Mouse (Mus musculus): ENCODE results near the gene Proca1. TPM values are rescaled to one million over a fixed set of nuclear protein-coding genes. Genes with fewer than 3 reads are reported as not detected.

Gene Proca1
- 1 to 10 TPM in 2 of 4 experiments, under 1 TPM in 2; 0.62 to 1.6 (median 0.98) TPM for total RNA-seq (2022)

- DNase-seq (ENCODE audit: low spot score) = no peak
Measured at GRCm38 (mm10) chr11:78193113-78193512, at the start of gene Proca1. TSS of gene Proca1 (plus strand) at chr11:78193392.

GRCm38 (mm10) chr11:78143520-78143919, 49.7 kb upstream of the Proca1 start:
- DNase-seq (ENCODE audit: low spot score) = no peak

DNA sequence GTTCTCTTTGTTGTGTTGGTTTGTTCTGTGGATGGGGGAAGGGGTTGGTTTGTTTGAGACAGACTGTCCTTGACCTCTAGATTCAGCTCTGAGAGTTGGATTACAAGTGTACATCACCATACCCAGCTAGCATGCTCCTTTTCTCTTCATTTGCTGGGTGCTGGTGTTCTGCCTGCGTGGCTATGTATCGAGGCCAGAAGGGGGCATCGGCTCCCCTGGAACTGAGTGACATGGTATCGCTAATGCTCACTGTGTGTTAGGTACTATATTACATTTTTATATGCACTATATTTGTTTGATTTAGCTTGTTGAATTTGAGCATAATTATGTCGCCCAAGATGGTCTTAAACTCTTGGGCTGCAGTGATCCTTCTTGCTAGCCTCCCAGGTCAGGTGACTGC, 47.0 kb upstream of the Proca1 start:
- no peak for DNase-seq (ENCODE audit: low spot score)

DNA sequence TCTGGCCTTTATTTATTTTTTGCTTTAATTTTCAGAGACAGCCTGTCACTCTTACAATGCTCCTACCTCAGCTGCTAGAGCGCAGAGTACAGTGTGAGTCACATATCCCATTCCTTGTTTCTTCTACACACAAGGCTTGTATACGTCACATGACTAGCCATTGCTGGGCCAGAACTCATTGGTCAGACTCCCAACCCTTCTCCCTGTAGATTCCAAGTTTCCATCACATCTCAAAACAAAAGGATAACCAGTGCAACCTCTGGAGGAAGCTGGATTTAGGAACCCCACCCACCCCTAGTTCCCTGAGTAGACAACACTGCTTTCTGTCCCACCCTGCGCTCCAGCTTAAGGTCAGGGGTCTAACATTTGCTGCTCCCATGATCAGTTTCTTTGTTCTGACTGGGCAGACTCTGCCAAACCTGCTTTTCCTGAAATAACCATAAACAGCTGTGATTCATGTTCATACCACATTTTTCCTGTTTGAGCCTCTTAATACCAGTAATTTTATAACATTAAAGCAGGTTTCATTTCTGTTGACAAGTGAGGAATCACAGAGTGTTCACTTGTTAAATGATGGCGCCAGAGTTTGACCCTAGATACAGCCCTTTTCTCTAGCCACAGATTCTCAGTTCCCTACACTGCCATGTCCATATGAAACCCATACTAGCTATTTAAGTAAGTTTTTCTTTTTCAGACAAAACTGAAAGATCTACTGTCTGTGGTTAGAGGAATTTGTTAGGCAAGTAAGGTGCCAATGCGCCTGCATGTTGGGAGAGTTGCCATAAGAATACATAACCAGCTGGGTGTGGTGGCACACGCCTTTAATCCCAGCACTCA, 46.3 kb upstream of the Proca1 start:
- DNase-seq (ENCODE audit: low spot score) = no peak

DNA sequence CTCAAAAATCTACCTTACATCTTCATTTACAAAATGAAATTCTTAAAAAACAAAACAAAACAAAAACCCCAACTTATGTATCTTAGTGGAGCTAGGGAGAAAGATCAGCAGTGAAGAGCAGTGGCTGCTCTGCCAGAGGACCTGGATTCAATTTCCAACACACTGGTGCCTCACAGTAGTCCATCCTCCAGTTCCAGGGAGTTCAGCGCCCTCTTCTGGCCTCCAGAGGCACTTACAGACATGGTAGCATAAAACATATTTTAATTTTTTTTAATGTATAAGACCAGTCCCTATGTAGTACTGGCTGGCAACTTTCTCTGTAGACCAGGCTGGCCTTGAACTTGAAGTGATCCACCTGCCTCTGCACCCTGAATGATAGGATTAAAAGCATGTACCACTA, 42.0 kb upstream of the Proca1 start:
- DNase-seq (ENCODE audit: low spot score) = no peak

DNA sequence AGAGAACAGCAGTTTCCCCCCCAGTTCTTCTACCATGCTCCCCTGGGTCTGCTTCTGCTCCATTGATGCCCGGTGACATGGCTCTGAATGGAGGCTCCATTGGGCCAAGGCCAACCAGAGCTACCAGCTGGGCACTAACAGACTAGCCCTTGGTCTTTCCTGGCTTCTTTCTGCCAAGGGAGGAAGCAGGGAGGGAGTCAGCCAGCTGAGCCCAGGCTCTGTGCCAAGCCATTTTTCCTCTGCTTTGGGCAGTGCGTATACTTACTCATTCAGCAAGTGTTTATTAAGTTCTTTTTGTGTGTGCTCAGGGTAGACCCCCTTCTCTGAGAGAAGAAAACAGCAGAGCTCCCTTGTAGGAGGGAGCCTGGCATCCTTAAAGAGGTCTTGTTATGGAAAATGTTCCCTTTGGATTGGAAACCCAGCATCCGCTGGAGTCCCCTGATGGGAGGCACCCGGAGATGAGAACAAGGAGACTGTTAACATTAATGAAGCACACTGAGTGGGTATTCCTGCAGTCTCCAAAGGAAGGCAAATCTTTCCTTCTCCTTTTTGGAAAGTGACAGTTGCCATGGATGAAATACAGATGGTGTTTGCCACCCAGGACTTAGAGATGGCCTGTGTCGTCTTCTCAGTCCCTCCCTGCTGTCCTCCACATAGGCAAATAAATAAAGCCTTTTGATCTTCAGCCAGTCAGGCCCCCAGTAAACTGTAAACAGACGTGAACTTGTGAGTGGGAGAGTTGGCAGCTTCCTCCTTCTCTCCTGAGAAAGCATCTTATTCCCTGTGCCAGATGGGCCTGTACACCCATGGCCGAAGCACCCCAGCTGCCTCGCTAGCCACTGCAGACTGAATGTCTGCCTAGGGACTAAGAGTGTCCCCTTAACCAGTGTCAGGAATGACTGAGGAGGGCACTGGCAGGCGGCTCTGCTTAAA, 40.6 kb upstream of the Proca1 start:
- DNase-seq (ENCODE audit: low spot score) = peak; percentile 67

GRCm38 (mm10) chr11:78153778-78154177, 39.4 kb upstream of the Proca1 start:
- no peak for DNase-seq (ENCODE audit: low spot score)

DNA sequence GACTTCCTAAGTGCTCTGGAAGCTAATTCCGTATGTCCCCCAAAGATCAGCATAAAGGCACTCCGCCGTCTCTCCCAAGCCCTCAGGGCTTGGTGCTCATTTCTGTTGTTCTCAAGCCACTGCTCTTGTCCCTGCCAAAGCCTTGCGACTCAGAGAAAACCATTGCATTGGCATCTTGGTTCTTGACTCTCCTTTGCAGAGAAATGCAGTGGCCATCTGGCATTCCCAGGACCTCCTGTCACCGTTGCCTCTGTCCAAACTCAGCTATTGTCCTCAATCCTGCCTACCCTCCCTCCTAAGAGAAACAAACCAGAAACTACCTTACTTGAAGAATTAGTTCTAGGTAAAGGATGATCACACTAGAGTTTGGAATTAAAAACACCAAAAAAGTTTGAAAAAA, 37.5 kb upstream of the Proca1 start:
- DNase-seq (ENCODE audit: low spot score) = no peak

GRCm38 (mm10) chr11:78156156-78156699, 37.0 kb upstream of the Proca1 start:
- DNase-seq (ENCODE audit: low spot score) = no peak

DNA sequence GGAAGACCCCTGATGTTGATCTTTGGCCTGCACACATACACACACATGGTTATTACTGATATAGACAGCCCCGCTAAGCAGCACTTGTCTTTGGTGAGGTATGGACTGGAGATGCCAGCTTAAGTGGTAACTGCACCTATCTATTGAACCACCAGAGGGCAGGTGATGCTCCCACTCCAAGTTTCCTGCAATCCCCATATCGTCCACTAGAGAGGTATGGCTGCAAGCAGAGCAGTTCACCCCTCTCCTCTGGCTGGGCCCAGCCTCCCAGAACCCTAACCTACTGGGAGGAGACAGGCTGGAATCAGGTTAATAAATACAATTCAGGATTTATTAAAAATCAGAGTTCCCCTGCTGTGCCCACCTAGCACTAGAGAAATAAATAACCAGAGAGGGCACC, 34.1 kb upstream of the Proca1 start:
- DNase-seq (ENCODE audit: low spot score) = peak; percentile 82

GRCm38 (mm10) chr11:78159557-78159956, 33.6 kb upstream of the Proca1 start:
- no peak for DNase-seq (ENCODE audit: low spot score)

- DNase-seq (ENCODE audit: low spot score) = no peak
Measured at GRCm38 (mm10) chr11:78160171-78160570, 33.0 kb upstream of the Proca1 start.

- DNase-seq (ENCODE audit: low spot score) = no peak
Measured at GRCm38 (mm10) chr11:78160675-78161074, 32.5 kb upstream of the Proca1 start.

DNA sequence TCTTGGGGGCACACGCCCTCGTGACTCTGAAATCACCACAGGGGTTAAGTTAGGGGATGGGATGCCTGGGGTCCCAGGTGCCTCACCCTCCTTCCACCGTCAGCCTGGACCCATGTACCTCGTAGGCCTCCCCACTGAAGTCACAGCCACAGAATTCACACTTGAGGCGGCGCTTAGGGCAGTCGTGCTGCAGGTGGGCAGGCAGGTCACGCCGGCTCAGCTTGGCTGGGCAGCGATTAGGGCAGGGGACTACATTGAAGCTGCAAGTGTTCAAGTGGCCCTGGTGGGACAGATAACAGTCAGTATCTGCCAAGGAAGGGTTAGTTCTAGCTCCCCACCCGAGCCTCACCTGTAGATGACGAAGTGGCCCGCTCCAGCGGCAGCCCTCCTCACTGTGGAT, 32.0 kb upstream of the Proca1 start:
- DNase-seq (ENCODE audit: low spot score) = no peak

- no peak for DNase-seq (ENCODE audit: low spot score)
Measured at GRCm38 (mm10) chr11:78161968-78162367, 31.2 kb upstream of the Proca1 start.

- DNase-seq (ENCODE audit: low spot score) = no peak
Measured at GRCm38 (mm10) chr11:78162504-78162903, 30.7 kb upstream of the Proca1 start.

DNA sequence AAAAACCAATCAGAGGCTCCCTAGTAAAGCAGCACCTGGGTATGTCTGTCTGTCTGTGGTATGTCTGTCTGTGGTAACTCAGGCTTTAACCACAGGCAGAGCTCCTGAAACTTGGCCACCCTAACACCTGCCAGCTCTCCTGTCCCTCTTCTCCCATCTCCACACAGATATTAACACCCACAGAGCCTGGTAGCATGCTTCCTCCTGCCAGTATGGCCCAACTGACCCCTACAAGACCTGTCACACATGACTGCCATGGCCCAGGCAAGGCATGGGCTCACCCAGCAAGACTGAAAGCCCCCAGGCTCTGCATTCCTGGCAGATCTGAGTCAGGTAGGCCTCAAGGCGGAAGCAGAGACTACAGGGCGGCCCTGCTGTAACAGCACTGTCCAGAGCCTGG, 30.1 kb upstream of the Proca1 start:
- DNase-seq (ENCODE audit: low spot score) = no peak

GRCm38 (mm10) chr11:78163681-78164603, 29.2 kb upstream of the Proca1 start:
- DNase-seq (ENCODE audit: low spot score) = peak; percentile 46

DNA sequence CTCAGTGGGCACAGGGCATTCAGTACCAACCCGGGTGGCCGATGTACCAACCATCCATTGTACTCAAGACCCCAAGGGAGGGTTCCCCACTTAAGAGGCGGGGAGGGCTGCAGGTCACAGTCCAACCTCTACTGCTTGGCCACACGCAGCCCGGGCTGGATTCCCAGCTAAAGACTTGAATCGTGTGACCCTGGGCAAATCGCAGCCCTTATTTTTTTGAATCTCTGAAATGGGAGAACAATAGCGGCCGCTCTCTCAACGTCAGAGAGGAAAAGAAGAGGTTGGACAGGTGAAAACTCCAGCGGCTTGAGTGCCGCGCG, 28.6 kb upstream of the Proca1 start:
- no peak for DNase-seq (ENCODE audit: low spot score)

DNA sequence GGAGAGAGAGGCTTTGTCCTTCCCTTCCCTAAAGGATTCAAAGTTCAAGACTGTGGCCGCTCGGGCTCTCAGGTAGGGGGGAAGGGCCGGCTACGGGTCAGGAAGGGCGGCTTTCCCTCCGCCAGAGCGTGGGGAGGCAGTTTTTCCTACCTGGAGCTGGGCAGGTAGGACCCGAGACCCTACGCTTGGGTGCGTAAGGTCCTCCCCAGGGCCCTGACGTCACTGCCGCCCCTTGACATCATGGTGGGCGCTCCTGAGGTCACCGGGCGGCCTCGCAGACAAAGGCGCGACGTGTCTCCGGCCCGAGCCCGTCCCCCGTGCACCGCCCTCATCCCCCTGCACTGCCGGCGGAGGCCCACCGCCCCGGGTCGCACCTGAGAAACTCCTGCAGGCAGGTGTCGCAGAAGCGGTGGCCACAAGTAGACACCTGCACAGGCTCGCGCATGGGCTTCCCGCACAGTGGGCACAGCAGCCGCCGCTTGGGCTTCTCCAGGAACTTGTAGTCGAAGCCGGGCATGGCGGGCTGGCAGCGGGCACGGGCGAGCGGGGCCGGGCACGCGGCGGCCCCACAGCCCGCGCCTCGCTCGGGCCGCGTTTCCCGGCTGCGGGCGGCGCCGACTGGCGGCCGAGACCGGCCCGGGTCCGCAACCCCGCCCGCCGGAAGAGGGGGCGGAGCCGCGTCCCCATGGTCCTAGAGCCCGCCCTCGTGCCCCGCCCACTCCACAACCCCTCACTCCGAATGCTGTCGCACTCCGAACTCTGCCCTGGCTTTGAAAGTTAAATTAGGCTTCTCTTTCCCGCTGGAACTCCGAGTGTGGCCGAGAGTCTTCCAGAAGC, 28.1 kb upstream of the Proca1 start, which contains the start of gene Traf4:
Traf4 (minus strand) TSS at position 666 of the 837 bp plus-strand sequence.
- DNase-seq (ENCODE audit: low spot score) = peak; percentile 78
